Mouse (Mus musculus) embryonic facial prominence, embryonic 15.5 days (tissue): ENCODE results near the gene Hist3h2a. TPM values are rescaled to one million over a fixed set of nuclear protein-coding genes. Genes with fewer than 3 reads are reported as not detected.

Experiments
- ATAC-seq: fragments of 200-750 bp; cut with Nextera tagmentation; 2 replicates; pipeline ENCODE4 v1.8.0; 2017; ENCODE audit warnings: low read depth, moderate TSS enrichment; ENCODE audit not compliant: insufficient number of reproducible peaks, low FRiP score, low TSS enrichment
- H3K27ac ChIP-seq: fragments of 300-500 bp; sonication (generic); replicated peaks from 2 replicates; pipeline ENCODE4 v1.5.1; 2015; ENCODE audit warnings: mild to moderate bottlenecking, inconsistent platforms
- H3K27me3 ChIP-seq: fragments of 300-500 bp; sonication (generic); 2 replicates; pipeline ENCODE4 v1.6.1; 2015; ENCODE audit warnings: inconsistent platforms
- H3K36me3 ChIP-seq: fragments of 300-500 bp; sonication (generic); 2 replicates; pipeline ENCODE4 v1.6.1; 2015; ENCODE audit warnings: mild to moderate bottlenecking, inconsistent platforms
- H3K4me1 ChIP-seq: fragments of 300-500 bp; sonication (generic); 2 replicates; pipeline ENCODE4 v1.6.1; 2015; ENCODE audit warnings: inconsistent platforms
- H3K4me2 ChIP-seq: fragments of 300-500 bp; sonication (generic); replicated peaks from 2 replicates; pipeline ENCODE4 v1.6.1; 2015; ENCODE audit warnings: mild to moderate bottlenecking, inconsistent platforms
- H3K4me3 ChIP-seq: fragments of 300-500 bp; sonication (generic); replicated peaks from 2 replicates; pipeline ENCODE4 v1.5.1; 2015; ENCODE audit warnings: mild to moderate bottlenecking, inconsistent platforms
- H3K9ac ChIP-seq: fragments of 300-500 bp; sonication (generic); 2 replicates; pipeline ENCODE4 v1.6.1; 2015; ENCODE audit warnings: inconsistent platforms
- H3K9me3 ChIP-seq: fragments of 300-500 bp; sonication (generic); replicated peaks from 2 replicates; pipeline ENCODE4 v1.6.1; 2016; ENCODE audit warnings: inconsistent platforms
- WGBS: fragments of 180-500 bp; shearing (Covaris S2); methylation state at CpG from one replicate; pipeline ENCODE4 v1.1.7; 2015; 5-methylcytosine and 5-hydroxymethylcytosine counted together
- polyA plus RNA-seq: library from polyadenylated mRNA; unstranded; fragments of >200 nt; fragmentation: Nextera tagmentation; extraction: Ambion mirVana; gene quantifications from 2 replicates; pipeline ENCODE4 v1.2.1, GENCODE M21; 2015

Hist3h2a gene
- polyA plus RNA-seq, 1 experiment from 2014 or later, result 37.0 TPM

GRCm38 (mm10) chr11:58927790-58928651 lies 26.5 kb upstream of the Hist3h2a start:
- Histone ChIP-seq H3K4me2 (peak overlapping the region; percentile 32), H3K27me3 (no peaks in the 10 kb centered on the region), H3K9me3 (no peaks in the 10 kb centered on the region), H3K9ac (no peak overlapping the region), H3K4me1 (peaks cover 5% of the 10 kb centered on the region; the same call in 1 of the 2 replicates), H3K4me3 (peak overlapping the region; percentile 23), H3K36me3 (peaks cover 21% of the 10 kb centered on the region), H3K27ac (peak overlapping the region; percentile 44; the same call in 1 of the 2 replicates)
- 0 out of 2 replicates have a peak, but pooled peaks have one; percentile 43 for ATAC-seq
- 32% methylated on average over 20 of the region's 20 CpGs for WGBS

- Histone ChIP-seq H3K4me1 (peaks cover 5% of the 10 kb centered on the region; the same call in 1 of the 2 replicates), H3K9me3 (no peaks in the 10 kb centered on the region), H3K36me3 (peaks cover 31% of the 10 kb centered on the region), H3K27me3 (no peaks in the 10 kb centered on the region), H3K27ac (no peak overlapping the region), H3K4me3 (no peak overlapping the region), H3K4me2 (no peak overlapping the region), H3K9ac (no peak overlapping the region)
- 71% methylated on average over 4 of the region's 4 CpGs for WGBS
- no peak for ATAC-seq
Measured at GRCm38 (mm10) chr11:58929055-58929454, 25.4 kb upstream of the Hist3h2a start.

GRCm38 (mm10) chr11:58929641-58930040 lies 24.8 kb upstream of the Hist3h2a start:
- no peak overlapping the region for H3K9ac ChIP-seq
- H3K4me2 ChIP-seq, result no peak overlapping the region
- H3K36me3 ChIP-seq, result peaks cover 37% of the 10 kb centered on the region
- no peaks in the 10 kb centered on the region for H3K27me3 ChIP-seq
- H3K9me3 ChIP-seq, result no peaks in the 10 kb centered on the region
- H3K27ac ChIP-seq, result no peak overlapping the region
- 55% methylated on average over 3 of the region's 3 CpGs for WGBS
- no peak for ATAC-seq
- H3K4me3 ChIP-seq, result no peak overlapping the region
- peaks cover 5% of the 10 kb centered on the region; the same call in 1 of the 2 replicates for H3K4me1 ChIP-seq

GRCm38 (mm10) chr11:58930254-58930653 lies 24.2 kb upstream of the Hist3h2a start:
- H3K9ac ChIP-seq, result no peak overlapping the region
- peaks cover 5% of the 10 kb centered on the region; the same call in 1 of the 2 replicates for H3K4me1 ChIP-seq
- no peaks in the 10 kb centered on the region for H3K9me3 ChIP-seq
- ATAC-seq, result no peak
- H3K36me3 ChIP-seq, result peaks cover 40% of the 10 kb centered on the region
- H3K4me2 ChIP-seq, result no peak overlapping the region
- H3K27ac ChIP-seq, result no peak overlapping the region
- H3K4me3 ChIP-seq, result no peak overlapping the region
- H3K27me3 ChIP-seq, result no peaks in the 10 kb centered on the region
- WGBS, result 82% methylated on average over 3 of the region's 3 CpGs

- no peak overlapping the region for H3K4me3 ChIP-seq
- no peak overlapping the region for H3K27ac ChIP-seq
- no peaks in the 10 kb centered on the region for H3K27me3 ChIP-seq
- no peak overlapping the region for H3K9ac ChIP-seq
- no peaks in the 10 kb centered on the region for H3K9me3 ChIP-seq
- H3K36me3 ChIP-seq, result peaks cover 51% of the 10 kb centered on the region
- peaks cover 7% of the 10 kb centered on the region for H3K4me1 ChIP-seq
- 84% methylated on average over 4 of the region's 4 CpGs for WGBS
- H3K4me2 ChIP-seq, result no peak overlapping the region
- no peak for ATAC-seq
Measured at GRCm38 (mm10) chr11:58931576-58931975, 22.9 kb upstream of the Hist3h2a start.

- under 1% methylated on average over 13 of the region's 13 CpGs for WGBS
- Histone ChIP-seq H3K27me3 (no peaks in the 10 kb centered on the region), H3K4me2 (peak overlapping the region; percentile 86), H3K4me1 (peaks cover 25% of the 10 kb centered on the region), H3K9ac (peak overlapping the region; percentile 98), H3K27ac (peak overlapping the region; percentile 94), H3K9me3 (no peaks in the 10 kb centered on the region), H3K36me3 (peaks cover 35% of the 10 kb centered on the region), H3K4me3 (peak overlapping the region; percentile 95)
- no peak for ATAC-seq
Measured at GRCm38 (mm10) chr11:58937909-58938308, 16.6 kb upstream of the Hist3h2a start.

- peak within 1 kb of the TSS; percentile 86 for H3K4me2 ChIP-seq
- no peaks in the 10 kb centered on the region for H3K9me3 ChIP-seq
- H3K27ac ChIP-seq, result peak within 1 kb of the TSS; percentile 94
- no peaks in the 10 kb centered on the region for H3K27me3 ChIP-seq
- peak within 1 kb of the TSS; percentile 98 for H3K9ac ChIP-seq
- WGBS, result under 1% methylated on average over 90 of the region's 95 CpGs
- peak; percentile 96 for ATAC-seq
- peak within 1 kb of the TSS; percentile 95 for H3K4me3 ChIP-seq
- H3K4me1 ChIP-seq, result peaks cover 25% of the 10 kb centered on the region
- peaks cover 29% of the 10 kb centered on the region for H3K36me3 ChIP-seq
Measured at GRCm38 (mm10) chr11:58938322-58939087, 16.0 kb upstream of the Hist3h2a start, which contains the start of gene Rnf187. Gene Rnf187 (minus strand): TSS chr11:58938916.

- no peaks in the 10 kb centered on the region for H3K27me3 ChIP-seq
- peaks cover 24% of the 10 kb centered on the region for H3K36me3 ChIP-seq
- peaks cover 25% of the 10 kb centered on the region for H3K4me1 ChIP-seq
- 0 out of 2 replicates have a peak overlapping the region, but pooled peaks have one; percentile 19 for H3K9ac ChIP-seq
- no peaks in the 10 kb centered on the region for H3K9me3 ChIP-seq
- peak overlapping the region; percentile 80 for H3K27ac ChIP-seq
- 15% methylated on average over 6 of the region's 6 CpGs for WGBS
- no peak for ATAC-seq
- H3K4me2 ChIP-seq, result peak overlapping the region; percentile 86
- H3K4me3 ChIP-seq, result peak overlapping the region; percentile 95
Measured at GRCm38 (mm10) chr11:58939088-58939439, 15.4 kb upstream of the Hist3h2a start.

- Histone ChIP-seq H3K9me3 (no peaks in the 10 kb centered on the region), H3K4me1 (peaks cover 16% of the 10 kb centered on the region), H3K4me3 (no peak overlapping the region), H3K4me2 (no peak overlapping the region), H3K27me3 (no peaks in the 10 kb centered on the region; the same call in 1 of the 2 replicates), H3K36me3 (no peaks in the 10 kb centered on the region), H3K27ac (no peak overlapping the region), H3K9ac (no peak overlapping the region)
- 69% methylated on average over 5 of the region's 5 CpGs for WGBS
- no peak for ATAC-seq
Measured at GRCm38 (mm10) chr11:58944136-58944535, 10.3 kb upstream of the Hist3h2a start.

- Histone ChIP-seq H3K4me3 (no peak overlapping the region), H3K4me2 (no peak overlapping the region), H3K36me3 (no peaks in the 10 kb centered on the region), H3K4me1 (peaks cover 17% of the 10 kb centered on the region), H3K27ac (no peak overlapping the region), H3K27me3 (peaks cover 8% of the 10 kb centered on the region), H3K9ac (no peak overlapping the region), H3K9me3 (no peaks in the 10 kb centered on the region)
- WGBS, result 77% methylated on average over 3 of the region's 3 CpGs
- ATAC-seq, result no peak
Measured at GRCm38 (mm10) chr11:58947306-58947705, 7.2 kb upstream of the Hist3h2a start.
